Mouse (Mus musculus) left cerebral cortex, postnatal 36 days (tissue): ENCODE results near the gene 2210408I21Rik. TPM values are rescaled to one million over a fixed set of nuclear protein-coding genes. Genes with fewer than 3 reads are reported as not detected.

Experiments used
- DNase-seq, 2 experiments: peaks; one replicate each; pipeline ENCODE4 v3.0.0; 2021 to 2022; ENCODE audit warnings: low spot score in 2 of 2, mixed read lengths in 1 of 2
- intact Hi-C: fragments of 180-260 bp; cut with DNase I; formaldehyde crosslinking; loops from one replicate; pipeline ENCODE4 v1.15.1; 2025
- total RNA-seq, 2 experiments: library from RNA; stranded (reverse); gene quantifications; 2 replicates each; pipeline ENCODE4 v1.2.3; 2021

Gene 2210408I21Rik
- total RNA-seq, 2 experiments from 2014 or later, result 21.8 to 30.2 TPM

- DNase-seq, result no peak
- intact Hi-C loops, result no loop called here
These were observed 277.5 kb downstream of the 2210408I21Rik start for GRCm38 (mm10) chr13:77412829-77413228.

GRCm38 (mm10) chr13:77450007-77450567 is 314.7 kb downstream of the 2210408I21Rik start:
- intact Hi-C loops, result no loop called here
- no peak for DNase-seq

GRCm38 (mm10) chr13:77470093-77470621 is 334.8 kb downstream of the 2210408I21Rik start:
- no peak for DNase-seq
- intact Hi-C loops, result no loop called here

- intact Hi-C loops, result no loop called here
These were observed 341.1 kb downstream of the 2210408I21Rik start for GRCm38 (mm10) chr13:77476420-77476819.

GRCm38 (mm10) chr13:77478425-77479119 is 343.2 kb downstream of the 2210408I21Rik start:
- DNase-seq, result no peak
- intact Hi-C loops, result no loop called here

More at GRCm38 (mm10) chr13:77476420-77476819, 341.1 kb downstream of the 2210408I21Rik start:
- no peak for DNase-seq

- intact Hi-C loops, result no loop called here
- DNase-seq, result no peak
These were observed 354.8 kb downstream of the 2210408I21Rik start for GRCm38 (mm10) chr13:77489938-77490651.

- DNase-seq, result no peak
- intact Hi-C loops, result no loop called here
These were observed 378.7 kb downstream of the 2210408I21Rik start for GRCm38 (mm10) chr13:77514046-77514445.

- intact Hi-C loops, result no loop called here
- DNase-seq, result no peak
These were observed 393.8 kb downstream of the 2210408I21Rik start for GRCm38 (mm10) chr13:77528960-77529699.

- no peak for DNase-seq
These were observed 394.4 kb downstream of the 2210408I21Rik start for GRCm38 (mm10) chr13:77529760-77530159.

GRCm38 (mm10) chr13:77537466-77537865 is 402.1 kb downstream of the 2210408I21Rik start:
- intact Hi-C loops, result no loop called here
- DNase-seq, result no peak

More at GRCm38 (mm10) chr13:77529760-77530159, 394.4 kb downstream of the 2210408I21Rik start:
- intact Hi-C loops, result no loop called here

GRCm38 (mm10) chr13:77547486-77548385 is 412.4 kb downstream of the 2210408I21Rik start:
- DNase-seq, result no peak
- intact Hi-C loops, result no loop called here

GRCm38 (mm10) chr13:77548386-77548695 is 413.0 kb downstream of the 2210408I21Rik start:
- DNase-seq, result no peak
- intact Hi-C loops, result no loop called here

GRCm38 (mm10) chr13:77548750-77549149 is 413.4 kb downstream of the 2210408I21Rik start:
- no peak for DNase-seq
- intact Hi-C loops, result no loop called here

GRCm38 (mm10) chr13:77594011-77594410 is 458.7 kb downstream of the 2210408I21Rik start:
- intact Hi-C loops, result no loop called here
- DNase-seq, result no peak

GRCm38 (mm10) chr13:77615346-77615745 is 480.0 kb downstream of the 2210408I21Rik start:
- intact Hi-C loops, result no loop called here

More at GRCm38 (mm10) chr13:77615346-77615745, 480.0 kb downstream of the 2210408I21Rik start:
- DNase-seq, result no peak
